Mouse (Mus musculus) hindlimb bud, embryonic 11.5 days (tissue): ENCODE measurements around the gene Polr2a.

Experiments
- DNase-seq: peaks from one replicate; pipeline ENCODE4 v3.0.0-alpha.2; 2012; ENCODE audit warnings: low read depth, low spot score; ENCODE audit errors: extremely low spot score

Gene Polr2a

GRCm38 (mm10) chr11:69784793-69785272 lies 26.4 kb upstream of the Polr2a start:
- no peak for DNase-seq

- DNase-seq = no peak
Observed at GRCm38 (mm10) chr11:69781828-69782227, 23.4 kb upstream of the Polr2a start.

GRCm38 (mm10) chr11:69778985-69779384 lies 20.5 kb upstream of the Polr2a start:
- no peak for DNase-seq

- DNase-seq = no peak
Observed at GRCm38 (mm10) chr11:69778258-69778982, 20.0 kb upstream of the Polr2a start.

GRCm38 (mm10) chr11:69777504-69778257 lies 19.2 kb upstream of the Polr2a start:
- DNase-seq = no peak

- no peak for DNase-seq
Observed at GRCm38 (mm10) chr11:69776488-69776887, 18.1 kb upstream of the Polr2a start.

- no peak for DNase-seq
Observed at GRCm38 (mm10) chr11:69775716-69776115, 17.3 kb upstream of the Polr2a start.

GRCm38 (mm10) chr11:69774961-69775360 lies 16.5 kb upstream of the Polr2a start:
- no peak for DNase-seq

- no peak for DNase-seq
Observed at GRCm38 (mm10) chr11:69767625-69767909, 9.1 kb upstream of the Polr2a start.

GRCm38 (mm10) chr11:69766872-69767624 lies 8.6 kb upstream of the Polr2a start:
- no peak for DNase-seq

GRCm38 (mm10) chr11:69766126-69766609 lies 7.7 kb upstream of the Polr2a start:
- DNase-seq = no peak

- DNase-seq = no peak
Observed at GRCm38 (mm10) chr11:69765221-69766125, 7.0 kb upstream of the Polr2a start, which contains the start of gene Zbtb4. Gene Zbtb4, plus strand, starts transcription at chr11:69765912.

- no peak for DNase-seq
Observed at GRCm38 (mm10) chr11:69763551-69763950, 5.1 kb upstream of the Polr2a start.

- DNase-seq = no peak
Observed at GRCm38 (mm10) chr11:69761868-69762267, 3.4 kb upstream of the Polr2a start, which contains the start of gene Slc35g3. Gene Slc35g3, minus strand, starts transcription at chr11:69761968.

GRCm38 (mm10) chr11:69760901-69761200 lies 2.4 kb upstream of the Polr2a start:
- no peak for DNase-seq

GRCm38 (mm10) chr11:69760160-69760900 lies 1.9 kb upstream of the Polr2a start:
- no peak for DNase-seq

GRCm38 (mm10) chr11:69758971-69759721 lies 709 bp upstream of the Polr2a start:
- DNase-seq = peak; percentile 54

- DNase-seq = peak; percentile 74
Observed at GRCm38 (mm10) chr11:69758090-69758456, 364 bp downstream of the Polr2a start.
